Comparison of ENCODE assay signal across 8 mouse cellular contexts in the genomic region with DNA sequence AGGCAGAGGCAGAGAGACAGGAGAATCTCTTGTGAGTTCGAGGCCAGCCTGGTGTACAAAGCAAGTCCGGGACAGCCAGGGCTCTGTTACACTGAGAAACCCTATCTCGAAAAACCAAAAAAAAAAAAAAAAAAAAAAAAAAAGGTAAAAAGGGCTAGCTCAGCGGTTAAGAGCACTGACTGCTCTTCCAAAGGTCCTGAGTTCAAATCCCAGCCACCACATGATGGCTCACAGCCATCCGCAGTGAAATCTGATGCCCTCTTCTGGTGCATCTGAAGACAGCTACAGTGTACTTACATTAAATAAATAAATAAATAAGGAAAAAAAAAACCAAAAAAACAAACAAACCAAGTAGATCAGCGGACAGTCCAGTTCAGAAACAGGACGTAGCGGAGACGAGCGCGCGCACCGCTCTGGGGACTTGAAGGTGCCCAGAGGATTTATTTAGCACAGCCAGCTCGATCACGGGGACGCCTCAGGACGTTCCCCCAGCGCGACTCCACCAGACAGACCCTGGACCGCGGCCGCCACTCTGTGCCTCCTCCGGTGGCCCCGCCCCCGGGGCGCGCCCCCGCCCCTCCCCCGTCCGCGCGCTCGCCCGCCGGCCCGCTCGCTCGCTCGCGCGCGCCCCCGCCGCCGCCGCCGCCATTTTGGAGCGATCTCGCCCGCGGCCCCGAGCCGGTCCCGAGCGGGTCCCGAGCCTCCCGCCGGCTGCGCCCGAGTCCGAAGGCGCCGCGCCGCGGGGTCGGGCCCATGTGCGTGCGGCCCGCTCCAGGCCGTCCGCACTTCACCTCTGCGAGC. TPM values are rescaled to one million over a fixed set of nuclear protein-coding genes. Genes with fewer than 3 reads are reported as not detected.
DNase-seq lines count a peak whose midpoint lies in the region; ATAC-seq and TF ChIP-seq lines count a peak whose summit lies in the region.

A gene (plus strand): TSS at position 639 of the 801 bp plus-strand sequence.

- H3K4me3 ChIP-seq in MEL (ENCODE audit: control insufficient read depth in 1 of 2, insufficient read depth in 1 of 2, low read depth in 2 of 2, low read length in 2 of 2), result peak within 1 kb of the TSS; percentile 84 to 97
- peak within 1 kb of the TSS; percentile 96 for H3K4me3 ChIP-seq in cerebellum, adult 2 months (replicated peaks; ENCODE audit: insufficient read depth, low read depth, low read length)
- H3K4me3 ChIP-seq in forebrain, postnatal 0 days (ENCODE audit: low read depth, low read length), result peak within 1 kb of the TSS; percentile 70
- H3K4me3 ChIP-seq in layer of hippocampus, adult 2 months, result peak within 1 kb of the TSS; percentile 99
- peak within 1 kb of the TSS; percentile 82 for H3K4me3 ChIP-seq in lung, adult 2 months (replicated peaks; ENCODE audit: extremely low read depth, low read depth, low read length)
- peak within 1 kb of the TSS; percentile 97 for H3K4me3 ChIP-seq in neural tube, embryonic 15.5 days (replicated peaks)

- no peak for TF ChIP-seq EP300 in MEL (IDR thresholded peaks at IDR 0.05; ENCODE audit: low read depth in 1 of 2, low read length in 2 of 2)

- peak; percentile 86 for DNase-seq in MEL (ENCODE audit: low read depth, low spot score)
- DNase-seq in cerebellum, adult 2 months, result peak; percentile 84 to 87
- DNase-seq in forebrain, postnatal 0 days, result peak; percentile 88
- DNase-seq in heart, postnatal 36 days, result peak; percentile 85 to 86
- DNase-seq in layer of hippocampus, adult 2 months (ENCODE audit: low spot score in 2 of 2), result peak; percentile 52 to 74
- DNase-seq in lung, adult 2 months, result peak; percentile 68
- peak; percentile 92 for DNase-seq in testis, postnatal 10 days (ENCODE audit: low spot score)

- intact Hi-C loops in heart, postnatal 36 days (cut with DNase I), result loop anchor here (1.0 to 5.0 kb wide), 6 partner anchors 14 to 384 kb away; a partner anchor contains a TSS

- peak within 1 kb of the TSS; percentile 99 for H3K9ac ChIP-seq in MEL (ENCODE audit: control insufficient read depth, low read depth, low read length, poor library complexity, severe bottlenecking)
- peak within 1 kb of the TSS; percentile 83 for H3K9ac ChIP-seq in forebrain, postnatal 0 days
- peak within 1 kb of the TSS; percentile 99 for H3K9ac ChIP-seq in neural tube, embryonic 15.5 days (replicated peaks)

- H3K4me1 ChIP-seq in MEL (ENCODE audit: control insufficient read depth in 1 of 2, insufficient read depth in 2 of 2, low read length in 2 of 2), result peaks cover 24 to 30% of the 10 kb centered on the region in 2 experiments
- peaks cover 7% of the 10 kb centered on the region; the same call in 1 of the 2 replicates for H3K4me1 ChIP-seq in cerebellum, adult 2 months (ENCODE audit: control insufficient read depth, insufficient read depth, low read length)
- peaks cover 15% of the 10 kb centered on the region for H3K4me1 ChIP-seq in forebrain, postnatal 0 days (ENCODE audit: insufficient read depth)
- no peaks in the 10 kb centered on the region; the same call in 1 of the 2 replicates for H3K4me1 ChIP-seq in lung, adult 2 months (ENCODE audit: control insufficient read depth, insufficient read depth, low read length)
- peaks cover 45% of the 10 kb centered on the region for H3K4me1 ChIP-seq in neural tube, embryonic 15.5 days

- peak; percentile 67 to 80; a peak in 3 of 4 replicates for TF ChIP-seq POLR2A in MEL (IDR thresholded peaks at IDR 0.05; ENCODE audit: control insufficient read depth in 1 of 2, insufficient read depth in 1 of 2, low read depth in 1 of 2, low read length in 2 of 2, poor library complexity in 1 of 2)
- peak; percentile 71 for TF ChIP-seq POLR2A in cerebellum, adult 2 months (IDR thresholded peaks at IDR 0.05; ENCODE audit: borderline replicate concordance, insufficient read depth, low read length)
- peak; percentile 69; the same call in 1 of the 2 replicates for TF ChIP-seq POLR2A in lung, adult 2 months (IDR thresholded peaks at IDR 0.05; ENCODE audit: borderline replicate concordance, extremely low read depth, low read depth, low read length)

- H3K27ac ChIP-seq in MEL (ENCODE audit: control insufficient read depth, low read depth, low read length), result peak within 1 kb of the TSS; percentile 80
- H3K27ac ChIP-seq in cerebellum, adult 2 months (ENCODE audit: insufficient read depth, low read length), result peak within 1 kb of the TSS; percentile 91
- peak within 1 kb of the TSS; percentile 84 for H3K27ac ChIP-seq in forebrain, postnatal 0 days (ENCODE audit: low read depth, low read length)
- peak within 1 kb of the TSS; percentile 99 for H3K27ac ChIP-seq in layer of hippocampus, adult 2 months
- H3K27ac ChIP-seq in neural tube, embryonic 15.5 days (replicated peaks), result peak within 1 kb of the TSS; percentile 92

- peaks cover 14% of the 10 kb centered on the region for H3K79me2 ChIP-seq in MEL (ENCODE audit: control insufficient read depth, insufficient read depth, low read length, poor library complexity)

- peaks cover 0 to 35% of the 10 kb centered on the region in 2 experiments; a peak in 2 of 4 replicates for H3K36me3 ChIP-seq in MEL (ENCODE audit: control insufficient read depth in 1 of 2, insufficient read depth in 2 of 2, low read length in 2 of 2)
- no peaks in the 10 kb centered on the region for H3K36me3 ChIP-seq in forebrain, postnatal 0 days (ENCODE audit: insufficient read depth)
- peaks cover 7% of the 10 kb centered on the region for H3K36me3 ChIP-seq in neural tube, embryonic 15.5 days

- WGBS in cerebellum, adult 2 months, result 2% methylated on average over 52 of the region's 73 CpGs
- WGBS in forebrain, postnatal 0 days, result 5% methylated on average over 57 of the region's 73 CpGs
- 3% methylated on average over 67 of the region's 73 CpGs for WGBS in lung, adult 2 months
- WGBS in neural tube, embryonic 15.5 days, result 6% methylated on average over 28 of the region's 73 CpGs

- H3K4me2 ChIP-seq in forebrain, postnatal 0 days (ENCODE audit: low read depth), result peak within 1 kb of the TSS; percentile 70
- peak within 1 kb of the TSS; percentile 79 for H3K4me2 ChIP-seq in neural tube, embryonic 15.5 days

- no peak for TF ChIP-seq RAD21 in MEL (IDR thresholded peaks at IDR 0.05; ENCODE audit: low read depth, low read length)

- no peaks in the 10 kb centered on the region for H3K27me3 ChIP-seq in MEL (ENCODE audit: control insufficient read depth in 1 of 2, insufficient read depth in 2 of 2, low read length in 2 of 2)
- H3K27me3 ChIP-seq in cerebellum, adult 2 months (ENCODE audit: control insufficient read depth, insufficient read depth, low read length), result no peaks in the 10 kb centered on the region
- H3K27me3 ChIP-seq in forebrain, postnatal 0 days (ENCODE audit: insufficient read depth, low read length), result no peaks in the 10 kb centered on the region
- H3K27me3 ChIP-seq in neural tube, embryonic 15.5 days (replicated peaks), result no peaks in the 10 kb centered on the region

- TF ChIP-seq CTCF in MEL (IDR thresholded peaks at IDR 0.05 in 2 of 3, conservative IDR thresholded peaks at IDR 0.05 in 1 of 3; ENCODE audit: control insufficient read depth in 1 of 3, insufficient read depth in 1 of 3, low read depth in 2 of 3, low read length in 3 of 3, poor library complexity in 1 of 3, severe bottlenecking in 1 of 3), result peak in 1 of 3 experiments; percentile 9; a peak in 1 of 6 replicates
- TF ChIP-seq CTCF in cerebellum, adult 2 months (IDR thresholded peaks at IDR 0.05; ENCODE audit: borderline replicate concordance, insufficient read depth, low read depth, low read length), result peak; percentile 16; the same call in 1 of the 2 replicates
- TF ChIP-seq CTCF in forebrain, postnatal 0 days (IDR thresholded peaks at IDR 0.05; ENCODE audit: low read depth), result peak; percentile 54
- TF ChIP-seq CTCF in layer of hippocampus, adult 2 months (conservative IDR thresholded peaks at IDR 0.05), result peak; percentile 69
- TF ChIP-seq CTCF in lung, adult 2 months (IDR thresholded peaks at IDR 0.05; ENCODE audit: insufficient read depth, low read length), result no peak

- H3K9me3 ChIP-seq in MEL (replicated peaks; ENCODE audit: insufficient read depth, low read length), result no peaks in the 10 kb centered on the region
- no peaks in the 10 kb centered on the region for H3K9me3 ChIP-seq in forebrain, postnatal 0 days (ENCODE audit: low read length)
- H3K9me3 ChIP-seq in neural tube, embryonic 15.5 days (replicated peaks), result no peaks in the 10 kb centered on the region

- ATAC-seq in forebrain, postnatal 0 days, result peak; percentile 81
- peak; percentile 85 for ATAC-seq in neural tube, embryonic 15.5 days (ENCODE audit: low FRiP score)

TF ChIP-seq in MEL, 35 proteins besides CTCF, POLR2A, EP300 and RAD21 (continues in another document):
- TF ChIP-seq TCF12 (IDR thresholded peaks at IDR 0.05; ENCODE audit: low read depth, low read length) (0 out of 2 replicates have a peak, but pooled peaks have one; percentile 30), KAT2A (conservative IDR thresholded peaks at IDR 0.05; ENCODE audit: low read depth, low read length) (no peak), ETS1 (IDR thresholded peaks at IDR 0.05; ENCODE audit: low read depth, low read length) (0 out of 2 replicates have a peak, but pooled peaks have one; percentile 6), MEF2A (IDR thresholded peaks at IDR 0.05; ENCODE audit: extremely low read depth, insufficient replicate concordance, low read depth, low read length, poor library complexity, severe bottlenecking) (no peak), NELFE (IDR thresholded peaks at IDR 0.05; ENCODE audit: low read depth, low read length) (peak; percentile 62), MAZ (IDR thresholded peaks at IDR 0.05; ENCODE audit: low read depth, low read length) (0 out of 2 replicates have a peak, but pooled peaks have one; percentile 16), TBP (IDR thresholded peaks at IDR 0.05; ENCODE audit: low read depth, low read length) (peak; percentile 66), GATA1 (IDR thresholded peaks at IDR 0.05; ENCODE audit: low read depth, low read length) (no peak), ZNF384 (IDR thresholded peaks at IDR 0.05; ENCODE audit: low read depth, low read length) (peak; percentile 91), HCFC1 (IDR thresholded peaks at IDR 0.05; ENCODE audit: low read depth, low read length) (peak; percentile 43; the same call in 1 of the 2 replicates), NRF1 (IDR thresholded peaks at IDR 0.05; ENCODE audit: insufficient read depth, low read depth, low read length, poor library complexity, severe bottlenecking) (0 out of 2 replicates have a peak, but pooled peaks have one; percentile 5)

RNA-seq across cellular contexts. Expression of the gene that starts here (rescaled TPM):
- 13.5 and 15.5 TPM in 2 replicates for total RNA-seq in MEL (2012; rRNA removed)
- 10 to 100 TPM in 1 of 2 experiments, not detected in 1; 23.2 TPM for polyA plus RNA-seq in MEL (2012; ENCODE audit: insufficient read depth in 1 of 2, insufficient read length in 2 of 2, low read depth in 1 of 2, low replicate concordance in 2 of 2, missing spikeins in 1 of 2)
- 240 and 262 TPM in 2 replicates for polyA plus RNA-seq in cerebellum, adult 2 months (2012; rRNA removed)
- total RNA-seq in forebrain, postnatal 0 days (2014; rRNA removed), result 252 and 296 TPM in 2 replicates
- 70.0 and 77.2 TPM in 2 replicates for polyA plus RNA-seq in forebrain, postnatal 0 days (2015; fragmentation: Nextera tagmentation; extraction: Ambion mirVana)
- 10 to 100 TPM; 70.5 to 72.5 TPM for total RNA-seq in heart, postnatal 36 days (2021)
- 100 to 1,000 TPM; 170 to 172 TPM for total RNA-seq in layer of hippocampus, adult 2 months (2021)
- polyA plus RNA-seq in lung, adult 2 months (2012; rRNA removed), result 153 and 372 TPM in 2 replicates
- 62.8 and 67.7 TPM in 2 replicates for polyA plus RNA-seq in neural tube, embryonic 15.5 days (2015; fragmentation: Nextera tagmentation; extraction: Ambion mirVana)

Comparison
In these comparisons a context has a peak if more than half of its experiments do, and no peak if none do; other contexts are left out.
1. Peak in every context shown above with its lines: DNase-seq, ATAC-seq, H3K4me3 ChIP-seq and H3K27ac ChIP-seq.